Mouse (Mus musculus): ENCODE measurements around the gene Rem1. TPM values are rescaled to one million over a fixed set of nuclear protein-coding genes. Genes with fewer than 3 reads are reported as not detected.

Rem1 gene
- polyA plus RNA-seq, 1 experiment: 12.4 TPM

DNA sequence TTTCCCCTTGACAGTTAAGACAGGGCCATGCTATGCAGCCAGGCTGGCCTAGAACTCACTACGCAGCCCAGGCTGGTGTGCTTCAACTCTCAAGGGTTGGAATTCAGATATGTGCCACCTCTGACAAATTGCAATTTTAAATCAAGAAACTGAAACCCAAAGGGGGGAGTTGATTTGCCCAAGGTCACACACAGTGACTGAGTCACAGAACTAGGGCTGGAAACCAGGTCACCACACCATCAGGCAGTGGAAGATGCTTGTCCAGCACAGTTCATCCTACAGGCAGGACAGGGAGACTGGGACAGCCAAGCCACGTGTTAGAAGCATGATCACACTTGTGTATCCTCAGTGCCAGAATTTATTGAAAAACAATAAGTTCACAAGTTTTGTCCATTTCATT lies 2.2 kb upstream of the Rem1 start:
- 83% methylated on average over 2 of the region's 2 CpGs for WGBS
- no peak overlapping the region for H3K4me3 ChIP-seq (replicated peaks; ENCODE audit: extremely low read depth, low read depth, low read length)
- H3K4me1 ChIP-seq (ENCODE audit: control insufficient read depth, insufficient read depth, low read length): no peaks in the 10 kb centered on the region
- no peak for TF ChIP-seq POLR2A (IDR thresholded peaks at IDR 0.05; ENCODE audit: borderline replicate concordance, extremely low read depth, low read depth, low read length)
- no peak for DNase-seq

GRCm38 (mm10) chr2:152625256-152625655 lies 1.5 kb upstream of the Rem1 start:
- DNase-seq: no peak
- TF ChIP-seq POLR2A (IDR thresholded peaks at IDR 0.05; ENCODE audit: borderline replicate concordance, extremely low read depth, low read depth, low read length) (no peak), CTCF (IDR thresholded peaks at IDR 0.05; ENCODE audit: insufficient read depth, low read length) (no peak)
- 15% methylated on average over 1 of the region's 1 CpGs for WGBS
- Histone ChIP-seq H3K4me3 (replicated peaks; ENCODE audit: extremely low read depth, low read depth, low read length) (no peak overlapping the region), H3K4me1 (ENCODE audit: control insufficient read depth, insufficient read depth, low read length) (no peaks in the 10 kb centered on the region)

DNA sequence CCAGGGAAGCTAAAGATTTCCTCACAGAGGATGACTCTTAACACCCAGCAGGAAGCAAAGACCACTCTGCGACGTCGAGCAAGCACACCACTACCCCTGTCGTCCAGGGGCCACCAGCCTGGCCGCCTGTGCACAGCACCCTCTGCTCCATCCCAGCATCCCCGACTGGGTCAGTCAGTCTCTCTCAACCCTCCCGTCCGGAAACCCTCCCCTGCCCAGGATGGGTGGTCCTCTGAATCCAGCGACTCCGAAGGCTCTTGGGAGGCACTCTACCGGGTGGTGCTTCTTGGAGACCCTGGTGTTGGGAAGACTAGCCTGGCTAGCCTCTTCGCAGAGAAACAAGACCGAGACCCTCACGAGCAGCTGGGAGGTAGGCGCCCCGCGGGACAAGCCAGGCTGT lies 1.3 kb downstream of the Rem1 start:
- TF ChIP-seq POLR2A (IDR thresholded peaks at IDR 0.05; ENCODE audit: borderline replicate concordance, extremely low read depth, low read depth, low read length) (no peak), CTCF (IDR thresholded peaks at IDR 0.05; ENCODE audit: insufficient read depth, low read length) (no peak)
- H3K4me3 ChIP-seq (replicated peaks; ENCODE audit: extremely low read depth, low read depth, low read length): peak overlapping the region; percentile 26
- no peak for DNase-seq

DNA sequence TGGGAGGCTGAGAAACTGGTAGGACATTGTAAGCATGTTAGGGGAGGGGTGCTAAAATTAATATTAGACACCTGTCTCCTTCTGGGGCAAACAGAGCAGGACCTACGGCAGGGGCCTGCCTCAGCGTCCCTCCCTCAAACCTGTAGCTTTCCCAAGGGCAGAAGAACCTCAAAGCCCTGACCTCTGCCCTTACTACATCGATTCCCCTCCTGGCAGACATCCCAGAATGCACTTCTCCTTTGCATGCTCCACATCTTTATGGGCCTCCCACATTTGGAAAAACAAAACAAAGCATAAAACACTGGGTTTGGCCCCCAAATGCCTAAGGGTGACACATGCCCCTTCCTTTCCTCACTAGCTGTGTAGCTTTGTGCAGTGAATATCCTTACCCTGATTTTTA lies 2.5 kb downstream of the Rem1 start:
- no peak for TF ChIP-seq POLR2A (IDR thresholded peaks at IDR 0.05; ENCODE audit: borderline replicate concordance, extremely low read depth, low read depth, low read length)
- no peak for TF ChIP-seq CTCF (IDR thresholded peaks at IDR 0.05; ENCODE audit: insufficient read depth, low read length)
- DNase-seq: no peak

More for the DNA sequence above, 1.3 kb downstream of the Rem1 start:
- no peaks in the 10 kb centered on the region for H3K4me1 ChIP-seq (ENCODE audit: control insufficient read depth, insufficient read depth, low read length)
- WGBS: 42% methylated on average over 17 of the region's 17 CpGs

GRCm38 (mm10) chr2:152629904-152630303 lies 3.2 kb downstream of the Rem1 start:
- WGBS: 77% methylated on average over 6 of the region's 6 CpGs

More for the DNA sequence above, 2.5 kb downstream of the Rem1 start:
- Histone ChIP-seq H3K4me3 (replicated peaks; ENCODE audit: extremely low read depth, low read depth, low read length) (no peak overlapping the region), H3K4me1 (ENCODE audit: control insufficient read depth, insufficient read depth, low read length) (0 out of 2 replicates have a peak, but pooled peaks cover 3% of the 10 kb centered on the region)
- 39% methylated on average over 3 of the region's 3 CpGs for WGBS

GRCm38 (mm10) chr2:152633334-152633733 lies 6.6 kb downstream of the Rem1 start:
- WGBS: 25% methylated on average over 17 of the region's 17 CpGs
- H3K4me1 ChIP-seq (ENCODE audit: control insufficient read depth, insufficient read depth, low read length): 0 out of 2 replicates have a peak, but pooled peaks cover 3% of the 10 kb centered on the region
- H3K4me3 ChIP-seq (replicated peaks; ENCODE audit: extremely low read depth, low read depth, low read length): no peak overlapping the region
- TF ChIP-seq CTCF (IDR thresholded peaks at IDR 0.05; ENCODE audit: insufficient read depth, low read length) (no peak), POLR2A (IDR thresholded peaks at IDR 0.05; ENCODE audit: borderline replicate concordance, extremely low read depth, low read depth, low read length) (no peak)
- DNase-seq: no peak

More at GRCm38 (mm10) chr2:152629904-152630303, 3.2 kb downstream of the Rem1 start:
- TF ChIP-seq CTCF (IDR thresholded peaks at IDR 0.05; ENCODE audit: insufficient read depth, low read length) (no peak), POLR2A (IDR thresholded peaks at IDR 0.05; ENCODE audit: borderline replicate concordance, extremely low read depth, low read depth, low read length) (no peak)
- Histone ChIP-seq H3K4me3 (replicated peaks; ENCODE audit: extremely low read depth, low read depth, low read length) (no peak overlapping the region), H3K4me1 (ENCODE audit: control insufficient read depth, insufficient read depth, low read length) (0 out of 2 replicates have a peak, but pooled peaks cover 3% of the 10 kb centered on the region)
- no peak for DNase-seq

DNA sequence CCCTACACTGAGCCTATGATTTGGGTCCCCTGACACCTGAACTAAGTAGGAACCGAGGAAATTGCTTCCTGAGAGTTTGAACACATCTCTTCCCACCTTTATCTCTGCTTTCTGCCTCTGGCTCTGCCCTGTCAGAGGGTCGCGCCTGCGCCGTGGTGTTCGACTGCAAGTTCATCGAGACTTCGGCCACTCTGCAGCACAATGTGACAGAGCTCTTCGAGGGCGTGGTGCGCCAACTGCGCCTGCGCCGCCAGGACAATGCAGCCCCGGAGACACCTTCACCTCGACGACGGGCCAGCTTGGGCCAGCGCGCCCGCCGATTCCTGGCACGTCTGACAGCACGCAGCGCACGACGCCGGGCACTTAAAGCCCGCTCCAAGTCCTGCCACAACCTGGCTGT lies 7.6 kb downstream of the Rem1 start:
- no peak for TF ChIP-seq CTCF (IDR thresholded peaks at IDR 0.05; ENCODE audit: insufficient read depth, low read length)
- WGBS: 68% methylated on average over 29 of the region's 29 CpGs
- DNase-seq: no peak
- Histone ChIP-seq H3K4me3 (replicated peaks; ENCODE audit: extremely low read depth, low read depth, low read length) (no peak overlapping the region), H3K4me1 (ENCODE audit: control insufficient read depth, insufficient read depth, low read length) (0 out of 2 replicates have a peak, but pooled peaks cover 3% of the 10 kb centered on the region)

- no peak for TF ChIP-seq POLR2A (IDR thresholded peaks at IDR 0.05; ENCODE audit: borderline replicate concordance, extremely low read depth, low read depth, low read length)
- no peak for TF ChIP-seq CTCF (IDR thresholded peaks at IDR 0.05; ENCODE audit: insufficient read depth, low read length)
- 34% methylated on average over 23 of the region's 23 CpGs for WGBS
- H3K4me1 ChIP-seq (ENCODE audit: control insufficient read depth, insufficient read depth, low read length): 0 out of 2 replicates have a peak, but pooled peaks cover 3% of the 10 kb centered on the region
- H3K4me3 ChIP-seq (replicated peaks; ENCODE audit: extremely low read depth, low read depth, low read length): no peak overlapping the region
- DNase-seq: peak; percentile 44
Measured at GRCm38 (mm10) chr2:152636246-152637005, 9.7 kb downstream of the Rem1 start.

GRCm38 (mm10) chr2:152637006-152637322 lies 10.2 kb downstream of the Rem1 start:
- WGBS: 53% methylated on average over 6 of the region's 6 CpGs
- H3K4me1 ChIP-seq (ENCODE audit: control insufficient read depth, insufficient read depth, low read length): 0 out of 2 replicates have a peak, but pooled peaks cover 3% of the 10 kb centered on the region

GRCm38 (mm10) chr2:152637381-152637780 lies 10.6 kb downstream of the Rem1 start:
- 80% methylated on average over 4 of the region's 4 CpGs for WGBS
- no peak overlapping the region for H3K4me3 ChIP-seq (replicated peaks; ENCODE audit: extremely low read depth, low read depth, low read length)
- DNase-seq: no peak
- TF ChIP-seq CTCF (IDR thresholded peaks at IDR 0.05; ENCODE audit: insufficient read depth, low read length): no peak
- no peak for TF ChIP-seq POLR2A (IDR thresholded peaks at IDR 0.05; ENCODE audit: borderline replicate concordance, extremely low read depth, low read depth, low read length)
- H3K4me1 ChIP-seq (ENCODE audit: control insufficient read depth, insufficient read depth, low read length): 0 out of 2 replicates have a peak, but pooled peaks cover 3% of the 10 kb centered on the region

More at GRCm38 (mm10) chr2:152637006-152637322, 10.2 kb downstream of the Rem1 start:
- no peak for TF ChIP-seq POLR2A (IDR thresholded peaks at IDR 0.05; ENCODE audit: borderline replicate concordance, extremely low read depth, low read depth, low read length)
- TF ChIP-seq CTCF (IDR thresholded peaks at IDR 0.05; ENCODE audit: insufficient read depth, low read length): no peak
- no peak for DNase-seq
- no peak overlapping the region for H3K4me3 ChIP-seq (replicated peaks; ENCODE audit: extremely low read depth, low read depth, low read length)
